Mouse (Mus musculus) myocyte (in vitro differentiated cells): Measurements from ENCODE around the gene Card14. TPM values are rescaled to one million over a fixed set of nuclear protein-coding genes. Genes with fewer than 3 reads are reported as not detected.

Source experiments
- H3K27me3 ChIP-seq: one replicate; pipeline ENCODE4 v1.6.1; 2011; ENCODE audit not compliant: control insufficient read depth, insufficient read depth, insufficient read length
- H3K36me3 ChIP-seq: one replicate; pipeline ENCODE4 v1.6.1; 2011; ENCODE audit not compliant: control insufficient read depth, insufficient read depth
- H3K4me2 ChIP-seq: one replicate; pipeline ENCODE4 v1.6.1; 2011; ENCODE audit warnings: low read depth, control low read depth
- H3K4me3 ChIP-seq: one replicate; pipeline ENCODE4 v1.5.1; 2011; ENCODE audit warnings: mild to moderate bottlenecking, control low read depth, moderate library complexity
- H3K79me2 ChIP-seq: one replicate; pipeline ENCODE4 v1.6.1; 2011; ENCODE audit not compliant: control insufficient read depth, insufficient read depth
- H3ac ChIP-seq: one replicate; pipeline ENCODE4 v1.6.1; 2011; ENCODE audit not compliant: control insufficient read depth, insufficient read length
- CEBPB ChIP-seq: IDR thresholded peaks from 2 replicates; pipeline ENCODE4 v1.6.1; 2011; ENCODE audit warnings: mild to moderate bottlenecking, moderate library complexity; ENCODE audit not compliant: poor library complexity, insufficient read depth, severe bottlenecking
- E2F4 ChIP-seq: IDR thresholded peaks from one replicate; pipeline ENCODE4 v1.6.1; 2011; ENCODE audit warnings: mild to moderate bottlenecking, control low read depth, moderate library complexity; ENCODE audit not compliant: insufficient read depth
- MAX ChIP-seq: IDR thresholded peaks from one replicate; pipeline ENCODE4 v1.6.1; 2011; ENCODE audit warnings: low read depth, mild to moderate bottlenecking, control low read depth
- MYOD1 ChIP-seq, 3 experiments: IDR thresholded peaks; one replicate each; pipeline ENCODE4 v1.6.1; 2011; ENCODE audit warnings: control low read depth in 2 of 3, low read depth in 2 of 3, mild to moderate bottlenecking in 2 of 3, moderate library complexity in 1 of 3; ENCODE audit not compliant: insufficient read length in 2 of 3, control insufficient read depth in 1 of 3
- MYOG ChIP-seq, 3 experiments: IDR thresholded peaks; one replicate each; pipeline ENCODE4 v1.6.1; 2011; ENCODE audit warnings: control low read depth in 2 of 3, low read depth in 2 of 3, mild to moderate bottlenecking in 2 of 3; ENCODE audit not compliant: insufficient read length in 2 of 3, control insufficient read depth in 1 of 3, insufficient read depth in 1 of 3
- POLR2A ChIP-seq: IDR thresholded peaks from one replicate; pipeline ENCODE4 v1.6.1; 2011; ENCODE audit warnings: low read depth, mild to moderate bottlenecking, control low read depth, moderate library complexity; ENCODE audit not compliant: insufficient read length
- POLR2AphosphoS2 ChIP-seq: IDR thresholded peaks from one replicate; pipeline ENCODE4 v1.6.1; 2011; ENCODE audit warnings: low read depth, control low read depth; ENCODE audit not compliant: insufficient read length
- REST ChIP-seq: IDR thresholded peaks from one replicate; pipeline ENCODE4 v1.6.1; 2011; ENCODE audit warnings: mild to moderate bottlenecking, control low read depth, moderate library complexity; ENCODE audit not compliant: insufficient read depth, insufficient read length
- SRF ChIP-seq: IDR thresholded peaks from one replicate; pipeline ENCODE4 v1.6.1; 2011; ENCODE audit warnings: low read depth; ENCODE audit not compliant: control insufficient read depth, insufficient read length
- TCF12 ChIP-seq: IDR thresholded peaks from one replicate; pipeline ENCODE4 v1.6.1; 2011; ENCODE audit warnings: mild to moderate bottlenecking, control low read depth; ENCODE audit not compliant: poor library complexity, insufficient read depth, severe bottlenecking
- TCF3 ChIP-seq: IDR thresholded peaks from one replicate; pipeline ENCODE4 v1.6.1; 2011; ENCODE audit warnings: low read depth, control low read depth; ENCODE audit not compliant: insufficient read length
- USF1 ChIP-seq: IDR thresholded peaks from one replicate; pipeline ENCODE4 v1.6.1; 2011; ENCODE audit warnings: low read depth, mild to moderate bottlenecking, control low read depth, moderate library complexity
- polyA plus RNA-seq: library from polyadenylated mRNA; unstranded; fragments of >200 nt; fragmentation: generic; extraction: Trizol; gene quantifications from one replicate; pipeline ENCODE4 v1.2.1, GENCODE M21; 2012; ENCODE audit warnings: missing spikeins

Gene Card14
- polyA plus RNA-seq, 1 experiment = 1.1 TPM

DNA sequence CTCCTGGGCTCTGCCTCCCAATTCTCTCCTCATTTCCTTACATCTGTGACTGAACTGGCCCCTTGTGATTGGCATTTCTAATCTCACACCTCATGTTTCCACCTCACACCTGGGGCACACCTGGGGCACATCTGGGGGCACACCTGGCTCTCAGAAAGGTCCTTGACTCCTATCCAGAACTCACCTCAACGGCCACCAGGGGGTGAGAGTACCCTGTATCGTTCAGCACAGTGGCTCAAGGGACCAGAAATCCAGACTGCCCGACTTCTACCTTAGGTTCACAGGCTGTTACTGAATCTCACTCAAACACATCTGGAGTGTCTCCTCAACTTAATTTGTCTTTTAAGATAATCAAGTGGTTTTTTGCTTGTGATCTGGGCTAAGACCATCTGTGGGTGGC, 24.4 kb downstream of the Card14 start:
- no peak overlapping the region for H3ac ChIP-seq
- no peak overlapping the region for H3K4me3 ChIP-seq
- no peaks in the 10 kb centered on the region for H3K79me2 ChIP-seq
- H3K36me3 ChIP-seq = no peaks in the 10 kb centered on the region
- H3K4me2 ChIP-seq = no peak overlapping the region
- H3K27me3 ChIP-seq = peaks cover 48% of the 10 kb centered on the region
- no peak for TF ChIP-seq USF1
- TF ChIP-seq TCF12 = no peak
- no peak for TF ChIP-seq SRF
- TF ChIP-seq MYOG (IDR thresholded peaks at IDR 0.05; ENCODE audit: control insufficient read depth in 1 of 3, insufficient read depth in 1 of 3, insufficient read length in 2 of 3, low read depth in 2 of 3) = no peak
- TF ChIP-seq POLR2AphosphoS2 = no peak
- no peak for TF ChIP-seq E2F4
- no peak for TF ChIP-seq TCF3
- TF ChIP-seq MAX = no peak
- no peak for TF ChIP-seq REST
- no peak for TF ChIP-seq POLR2A
- TF ChIP-seq MYOD1 (IDR thresholded peaks at IDR 0.05; ENCODE audit: control insufficient read depth in 1 of 3, insufficient read length in 2 of 3, low read depth in 2 of 3) = no peak
- TF ChIP-seq CEBPB = no peak

GRCm38 (mm10) chr11:119338271-119339059, 30.9 kb downstream of the Card14 start:
- Histone ChIP-seq H3K36me3 (no peaks in the 10 kb centered on the region), H3ac (no peak overlapping the region), H3K79me2 (no peaks in the 10 kb centered on the region), H3K4me3 (no peak overlapping the region), H3K4me2 (no peak overlapping the region), H3K27me3 (peaks cover 40% of the 10 kb centered on the region)
- TF ChIP-seq MYOG (IDR thresholded peaks at IDR 0.05; ENCODE audit: control insufficient read depth in 1 of 3, insufficient read depth in 1 of 3, insufficient read length in 2 of 3, low read depth in 2 of 3) (no peak), USF1 (no peak), MYOD1 (IDR thresholded peaks at IDR 0.05; ENCODE audit: control insufficient read depth in 1 of 3, insufficient read length in 2 of 3, low read depth in 2 of 3) (no peak), CEBPB (no peak), MAX (no peak), POLR2A (no peak), REST (no peak), TCF3 (no peak), E2F4 (no peak), POLR2AphosphoS2 (no peak), TCF12 (no peak), SRF (no peak)

- Histone ChIP-seq H3K27me3 (peaks cover 40% of the 10 kb centered on the region), H3ac (no peak overlapping the region), H3K36me3 (no peaks in the 10 kb centered on the region), H3K79me2 (no peaks in the 10 kb centered on the region), H3K4me2 (no peak overlapping the region), H3K4me3 (no peak overlapping the region)
- TF ChIP-seq REST = no peak
- TF ChIP-seq MYOG (IDR thresholded peaks at IDR 0.05; ENCODE audit: control insufficient read depth in 1 of 3, insufficient read depth in 1 of 3, insufficient read length in 2 of 3, low read depth in 2 of 3) = no peak
- no peak for TF ChIP-seq MAX
- TF ChIP-seq SRF = no peak
- TF ChIP-seq MYOD1 (IDR thresholded peaks at IDR 0.05; ENCODE audit: control insufficient read depth in 1 of 3, insufficient read length in 2 of 3, low read depth in 2 of 3) = no peak
- no peak for TF ChIP-seq E2F4
Measured at GRCm38 (mm10) chr11:119339179-119339578, 31.6 kb downstream of the Card14 start.

DNA sequence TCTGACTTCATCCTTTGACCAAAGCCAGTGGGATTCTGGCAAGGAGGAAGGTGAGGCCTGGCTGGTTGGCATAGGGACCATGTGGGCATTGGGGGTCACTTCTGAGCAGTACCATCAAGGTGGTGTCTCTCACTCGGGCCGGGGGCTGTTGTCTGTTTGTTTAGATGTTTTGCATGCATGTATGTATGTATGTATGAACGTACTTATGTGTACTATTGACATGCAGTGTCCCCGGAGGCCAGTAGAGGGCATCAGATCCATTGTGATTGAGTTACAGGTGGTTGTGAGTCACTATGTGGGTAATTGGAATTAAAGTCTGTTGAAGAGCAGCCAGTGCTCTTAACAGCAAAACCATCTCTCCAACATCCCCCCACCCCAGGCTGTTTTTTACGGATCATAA, 32.1 kb downstream of the Card14 start:
- Histone ChIP-seq H3ac (no peak overlapping the region), H3K4me3 (no peak overlapping the region), H3K27me3 (peaks cover 44% of the 10 kb centered on the region), H3K36me3 (no peaks in the 10 kb centered on the region), H3K79me2 (no peaks in the 10 kb centered on the region), H3K4me2 (no peak overlapping the region)
- TF ChIP-seq TCF12 = no peak
- TF ChIP-seq MAX = no peak
- no peak for TF ChIP-seq MYOD1 (IDR thresholded peaks at IDR 0.05; ENCODE audit: control insufficient read depth in 1 of 3, insufficient read length in 2 of 3, low read depth in 2 of 3)
- TF ChIP-seq POLR2A = no peak
- no peak for TF ChIP-seq POLR2AphosphoS2
- no peak for TF ChIP-seq REST
- TF ChIP-seq TCF3 = no peak
- no peak for TF ChIP-seq USF1

DNA sequence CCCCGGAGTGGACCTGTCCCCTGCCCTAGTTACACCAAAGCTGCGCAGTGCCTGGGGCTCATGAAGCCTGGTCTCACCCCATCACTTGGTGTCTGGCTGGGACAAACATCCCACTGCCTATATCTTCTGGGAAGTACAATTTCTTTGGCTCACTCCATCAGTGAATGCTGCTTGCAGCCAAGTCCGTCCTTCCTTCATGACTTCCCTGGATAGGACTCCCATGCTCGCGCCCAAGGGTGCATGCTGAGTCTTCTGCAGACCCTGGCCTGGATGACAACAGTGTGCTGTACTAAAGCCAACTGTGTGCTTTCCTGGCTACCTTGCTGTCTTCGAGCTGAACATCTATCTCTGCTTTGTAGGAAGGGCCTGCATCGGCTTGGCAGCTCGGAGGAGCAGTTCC, 36.6 kb downstream of the Card14 start:
- Histone ChIP-seq H3K36me3 (no peaks in the 10 kb centered on the region), H3K27me3 (peaks cover 44% of the 10 kb centered on the region)
- TF ChIP-seq MAX (no peak), POLR2AphosphoS2 (no peak), REST (no peak), POLR2A (no peak), USF1 (no peak), CEBPB (no peak), MYOD1 (IDR thresholded peaks at IDR 0.05; ENCODE audit: control insufficient read depth in 1 of 3, insufficient read length in 2 of 3, low read depth in 2 of 3) (no peak)

More for the DNA sequence above, 36.6 kb downstream of the Card14 start:
- no peak overlapping the region for H3ac ChIP-seq
- H3K79me2 ChIP-seq = no peaks in the 10 kb centered on the region
- H3K4me3 ChIP-seq = no peak overlapping the region
- H3K4me2 ChIP-seq = no peak overlapping the region
